Mouse (Mus musculus) heart, embryonic 14.5 days (tissue): ENCODE data around the gene 2610528J11Rik. TPM values are rescaled to one million over a fixed set of nuclear protein-coding genes. Genes with fewer than 3 reads are reported as not detected.

Experiments
- ATAC-seq: fragments of 200-750 bp; cut with Nextera tagmentation; 2 replicates; pipeline ENCODE4 v1.8.0; 2017; ENCODE audit warnings: low read depth, moderate TSS enrichment; ENCODE audit not compliant: insufficient number of reproducible peaks, insufficient read depth, low FRiP score
- H3K27ac ChIP-seq, 2 experiments: fragments of 200-500 bp in 1 of 2; fragments of 300-500 bp in 1 of 2; sonication (generic) in 1 of 2; replicated peaks in 1 of 2; 2 replicates each; pipeline ENCODE4 v1.5.1; 2012 to 2014; ENCODE audit warnings: low read depth in 2 of 2, low read length in 2 of 2, control low read depth in 1 of 2, mild to moderate bottlenecking in 1 of 2, mixed read lengths in 1 of 2; ENCODE audit not compliant: control insufficient read depth in 1 of 2, insufficient read depth in 1 of 2
- H3K27me3 ChIP-seq: fragments of 300-500 bp; sonication (generic); 2 replicates; pipeline ENCODE4 v1.6.1; 2014; ENCODE audit warnings: mild to moderate bottlenecking, low read length, control low read depth; ENCODE audit not compliant: control insufficient read depth, insufficient read depth
- H3K36me3 ChIP-seq: fragments of 300-500 bp; sonication (generic); 2 replicates; pipeline ENCODE4 v1.6.1; 2014; ENCODE audit warnings: mild to moderate bottlenecking, control low read depth, low read length, mixed read lengths; ENCODE audit not compliant: control insufficient read depth, insufficient read depth
- H3K4me1 ChIP-seq, 2 experiments: fragments of 200-500 bp in 1 of 2; fragments of 300-500 bp in 1 of 2; sonication (generic) in 1 of 2; 2 replicates each; pipeline ENCODE4 v1.6.1; 2012 to 2014; ENCODE audit warnings: low read length in 2 of 2, control low read depth in 1 of 2, mixed read lengths in 1 of 2; ENCODE audit not compliant: control insufficient read depth in 2 of 2, insufficient read depth in 2 of 2
- H3K4me2 ChIP-seq: fragments of 300-500 bp; sonication (generic); 2 replicates; pipeline ENCODE4 v1.6.1; 2014; ENCODE audit warnings: mild to moderate bottlenecking, low read length
- H3K4me3 ChIP-seq, 2 experiments: fragments of 200-500 bp in 1 of 2; fragments of 300-500 bp in 1 of 2; sonication (generic) in 1 of 2; 2 replicates each; pipeline ENCODE4 v1.5.1; 2012 to 2014; ENCODE audit warnings: low read length in 2 of 2, mild to moderate bottlenecking in 2 of 2, control low read depth in 1 of 2, low read depth in 1 of 2, moderate library complexity in 1 of 2; ENCODE audit not compliant: control insufficient read depth in 1 of 2, insufficient read depth in 1 of 2
- H3K9ac ChIP-seq: fragments of 300-500 bp; sonication (generic); 2 replicates; pipeline ENCODE4 v1.6.1; 2014; ENCODE audit warnings: mild to moderate bottlenecking, low read length
- H3K9me3 ChIP-seq: fragments of 300-500 bp; sonication (generic); 2 replicates; pipeline ENCODE4 v1.6.1; 2016; ENCODE audit warnings: low read length, control low read depth; ENCODE audit not compliant: control insufficient read depth
- WGBS: fragments of 180-500 bp; shearing (Covaris S2); extraction: QIAGEN DNeasy Blood & Tissue Kit; methylation state at CpG from one replicate; pipeline ENCODE4 v1.1.7; 2014; 5-methylcytosine and 5-hydroxymethylcytosine counted together
- polyA plus RNA-seq: library from polyadenylated mRNA; unstranded; fragments of >200 nt; fragmentation: Nextera tagmentation; extraction: Ambion mirVana; gene quantifications from 2 replicates; pipeline ENCODE4 v1.2.1, GENCODE M21; 2014

Gene 2610528J11Rik
- polyA plus RNA-seq, 1 experiment from 2014 or later, result not detected

DNA sequence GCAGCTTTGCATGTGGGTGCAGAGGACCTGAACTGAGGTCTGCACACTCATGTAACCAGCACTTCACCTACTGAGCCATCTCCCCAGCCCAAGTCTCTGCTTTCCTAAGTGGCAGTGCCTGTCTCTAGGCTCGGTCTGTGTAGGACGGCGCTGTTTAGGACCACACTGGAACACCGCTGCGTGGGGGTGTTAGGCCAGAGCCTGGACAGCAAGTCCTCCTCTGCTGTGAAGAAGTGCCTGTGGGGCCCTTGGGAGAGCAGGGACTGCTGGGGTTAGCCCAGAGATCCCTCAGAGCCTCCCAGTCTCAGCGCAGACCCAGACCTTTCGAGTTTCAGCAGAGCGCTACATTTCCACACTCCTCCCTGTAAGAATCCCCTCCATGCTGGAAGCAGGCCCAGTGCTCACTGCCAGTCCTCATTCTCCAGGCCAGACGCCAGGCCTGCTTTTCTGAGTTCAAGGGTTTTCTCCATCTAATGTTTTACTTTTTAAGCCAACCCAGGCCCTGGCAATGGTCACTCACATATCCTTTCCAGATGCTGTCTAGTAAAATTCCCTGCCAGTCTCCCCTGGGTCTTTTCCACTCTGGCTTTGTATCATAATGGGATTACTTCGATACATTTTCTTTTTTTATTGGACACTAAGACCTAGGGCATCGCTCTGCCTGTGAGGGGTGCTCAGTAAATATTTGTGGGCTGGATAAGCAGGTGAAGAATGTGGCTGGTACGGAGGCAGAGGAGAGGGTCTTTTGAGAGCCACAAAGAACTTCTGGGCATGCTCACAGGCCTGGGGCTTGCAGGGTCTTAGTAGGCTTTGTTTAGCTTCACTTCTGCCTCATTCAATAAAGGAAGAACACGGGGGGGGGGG, 37.5 kb downstream of the 2610528J11Rik start:
- Histone ChIP-seq H3K9me3 (no peaks in the 10 kb centered on the region; the same call in 1 of the 2 replicates), H3K9ac (no peak overlapping the region), H3K4me2 (no peak overlapping the region), H3K36me3 (no peaks in the 10 kb centered on the region), H3K27ac (no peak overlapping the region), H3K4me1 (no peaks in the 10 kb centered on the region), H3K27me3 (peaks cover 4% of the 10 kb centered on the region; the same call in 1 of the 2 replicates), H3K4me3 (no peak overlapping the region)
- peak; percentile 32; the same call in 1 of the 2 replicates for ATAC-seq
- WGBS, result 72% methylated on average over 13 of the region's 13 CpGs

DNA sequence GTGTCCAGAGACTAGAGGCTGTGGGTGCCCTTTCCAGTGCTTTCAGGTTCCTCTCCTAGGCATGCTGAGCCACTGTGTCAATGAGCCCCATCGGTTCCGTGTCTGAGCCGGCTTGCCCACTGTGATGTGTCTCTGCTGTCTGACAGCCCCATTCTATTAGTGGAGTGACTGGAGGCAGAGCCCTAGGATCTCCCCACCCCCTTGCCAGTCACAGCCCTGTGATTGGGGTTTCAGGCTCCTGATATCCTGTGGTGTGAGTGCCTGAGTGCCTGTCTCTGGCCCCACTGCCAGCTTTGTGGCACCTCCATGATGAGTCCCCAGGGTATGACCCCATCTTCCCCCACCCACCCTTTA, 38.1 kb downstream of the 2610528J11Rik start:
- Histone ChIP-seq H3K4me2 (no peak overlapping the region), H3K36me3 (no peaks in the 10 kb centered on the region), H3K27me3 (peaks cover 4% of the 10 kb centered on the region; the same call in 1 of the 2 replicates), H3K4me3 (no peak overlapping the region), H3K9me3 (no peaks in the 10 kb centered on the region; the same call in 1 of the 2 replicates), H3K4me1 (no peaks in the 10 kb centered on the region), H3K9ac (no peak overlapping the region), H3K27ac (no peak overlapping the region)
- no peak for ATAC-seq
- 69% methylated on average over 3 of the region's 3 CpGs for WGBS

DNA sequence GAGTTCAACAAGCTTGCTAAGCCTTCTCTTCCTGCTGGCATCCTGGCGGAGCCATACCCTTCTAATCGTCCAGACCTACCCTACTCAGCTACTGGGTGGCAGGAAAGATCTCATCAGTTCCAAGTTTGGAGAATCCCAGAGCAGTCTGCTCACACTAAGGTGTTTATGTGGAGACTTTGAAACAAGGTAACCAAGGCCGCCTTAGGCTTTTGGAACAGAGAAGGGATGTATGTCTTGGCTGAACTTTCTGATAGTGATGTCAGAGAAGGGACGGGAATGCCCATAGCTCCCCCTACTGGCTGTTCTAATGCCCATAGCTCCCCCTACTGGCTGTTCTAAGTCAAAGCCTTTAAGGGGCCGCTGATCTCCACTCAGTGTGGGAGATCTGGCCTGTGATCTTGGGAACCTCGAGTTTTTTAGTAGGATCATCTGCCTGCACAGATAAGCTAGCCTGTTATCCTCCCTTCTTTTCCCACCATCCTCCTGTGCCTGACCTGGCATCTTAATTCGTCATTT, 39.4 kb downstream of the 2610528J11Rik start:
- Histone ChIP-seq H3K27me3 (no peaks in the 10 kb centered on the region), H3K4me2 (no peak overlapping the region), H3K4me1 (no peaks in the 10 kb centered on the region), H3K4me3 (no peak overlapping the region), H3K27ac (no peak overlapping the region), H3K9ac (no peak overlapping the region), H3K9me3 (no peaks in the 10 kb centered on the region; the same call in 1 of the 2 replicates), H3K36me3 (no peaks in the 10 kb centered on the region)
- no peak for ATAC-seq
- 34% methylated on average over 7 of the region's 7 CpGs for WGBS

DNA sequence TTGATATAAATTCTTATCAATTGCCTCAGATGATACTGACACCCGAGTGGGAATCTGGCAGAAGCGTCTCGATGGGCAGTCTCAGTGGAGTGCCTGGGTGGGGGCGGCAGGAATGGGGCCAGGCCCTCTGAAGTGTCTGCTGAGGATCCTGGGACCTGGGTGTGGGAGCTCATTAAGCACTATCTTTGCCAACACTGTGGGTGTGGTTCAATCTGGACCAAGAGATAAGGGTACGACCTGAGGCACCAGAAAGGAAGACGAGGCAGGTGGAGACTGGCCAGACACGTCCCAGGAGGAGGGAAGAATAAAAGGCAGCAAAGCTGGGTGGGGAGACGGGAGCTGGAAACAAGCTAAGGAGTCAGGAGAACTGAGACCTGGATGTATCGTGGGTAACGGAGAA, 41.9 kb downstream of the 2610528J11Rik start:
- Histone ChIP-seq H3K36me3 (no peaks in the 10 kb centered on the region), H3K9me3 (no peaks in the 10 kb centered on the region), H3K27ac (no peak overlapping the region), H3K4me1 (no peaks in the 10 kb centered on the region), H3K4me2 (no peak overlapping the region), H3K4me3 (no peak overlapping the region), H3K9ac (no peak overlapping the region), H3K27me3 (peaks cover 5% of the 10 kb centered on the region; the same call in 1 of the 2 replicates)
- 0 out of 2 replicates have a peak, but pooled peaks have one; percentile 7 for ATAC-seq
- 31% methylated on average over 10 of the region's 10 CpGs for WGBS

DNA sequence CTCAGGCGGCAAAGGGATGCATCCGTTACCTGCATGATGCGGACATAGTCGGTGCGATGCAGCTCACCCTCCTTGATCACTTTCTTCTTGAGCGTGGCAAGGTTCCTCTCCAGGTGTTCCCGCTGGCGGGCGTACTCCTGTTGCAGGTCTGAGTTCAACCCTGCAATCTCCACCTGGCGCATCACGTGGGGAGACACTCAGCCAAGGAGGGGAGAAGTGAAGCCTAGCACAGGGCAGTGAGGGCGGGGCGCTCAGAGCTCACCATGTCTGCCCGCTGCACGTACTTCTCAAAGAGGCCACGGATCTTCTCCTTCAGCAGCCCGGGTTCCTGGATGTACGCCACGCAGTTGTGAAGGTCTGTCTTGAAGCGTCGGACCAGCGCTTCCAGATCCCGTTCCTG, 42.5 kb downstream of the 2610528J11Rik start:
- Histone ChIP-seq H3K4me3 (no peak overlapping the region), H3K27ac (no peak overlapping the region), H3K4me1 (no peaks in the 10 kb centered on the region), H3K27me3 (peaks cover 5% of the 10 kb centered on the region; the same call in 1 of the 2 replicates), H3K4me2 (no peak overlapping the region), H3K9me3 (no peaks in the 10 kb centered on the region), H3K36me3 (no peaks in the 10 kb centered on the region), H3K9ac (no peak overlapping the region)
- ATAC-seq, result peak; percentile 11; the same call in 1 of the 2 replicates
- WGBS, result 59% methylated on average over 23 of the region's 23 CpGs

DNA sequence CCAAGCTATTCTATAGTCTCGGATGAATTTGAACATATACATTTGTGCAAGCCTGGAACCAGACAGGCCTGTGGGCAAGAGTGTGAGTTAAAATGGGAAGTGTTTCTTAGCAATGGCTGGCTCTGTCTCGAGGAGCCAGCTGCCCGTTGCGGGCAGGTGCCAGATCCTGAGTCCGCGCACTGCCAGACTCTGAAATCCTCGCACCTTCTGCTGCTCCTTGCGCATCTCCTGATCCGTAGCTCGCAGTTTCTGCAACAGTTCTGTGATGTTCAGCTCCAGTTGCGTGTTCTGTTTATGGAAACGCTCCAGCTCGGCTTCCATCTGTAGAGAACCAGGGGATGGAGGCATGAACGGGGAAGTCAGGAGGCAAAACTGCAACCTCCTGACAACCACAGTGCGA, 44.6 kb downstream of the 2610528J11Rik start:
- no peak for ATAC-seq
- Histone ChIP-seq H3K4me2 (no peak overlapping the region), H3K9me3 (no peaks in the 10 kb centered on the region), H3K4me1 (no peaks in the 10 kb centered on the region), H3K27me3 (peaks cover 7% of the 10 kb centered on the region), H3K27ac (no peak overlapping the region), H3K36me3 (no peaks in the 10 kb centered on the region), H3K9ac (no peak overlapping the region), H3K4me3 (no peak overlapping the region)
- WGBS, result 79% methylated on average over 15 of the region's 15 CpGs

DNA sequence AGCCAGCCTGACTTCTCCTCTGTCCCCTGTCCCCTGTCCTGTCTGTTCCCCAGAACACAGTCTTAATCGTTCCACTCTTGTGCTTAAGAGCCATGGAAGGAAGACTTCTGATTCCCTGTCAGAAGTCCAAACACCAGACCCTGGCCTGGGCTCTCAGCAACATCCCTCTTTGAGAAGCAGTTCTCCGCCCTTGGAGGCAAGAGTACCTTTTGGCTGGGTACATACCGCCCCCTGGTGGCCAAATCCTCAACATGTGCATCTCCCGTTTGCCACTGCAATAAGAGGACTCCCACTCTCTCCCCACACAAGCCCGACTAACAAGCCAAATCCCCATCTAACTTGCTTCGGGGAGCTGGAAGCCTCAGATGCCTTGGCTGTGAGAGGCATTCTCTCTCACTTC, 49.3 kb downstream of the 2610528J11Rik start:
- H3K4me3 ChIP-seq, result no peak overlapping the region
- 8% methylated on average over 6 of the region's 6 CpGs for WGBS

More for the DNA sequence above, 49.3 kb downstream of the 2610528J11Rik start:
- H3K9me3 ChIP-seq, result no peaks in the 10 kb centered on the region
- H3K36me3 ChIP-seq, result no peaks in the 10 kb centered on the region
- H3K27me3 ChIP-seq, result peaks cover 14% of the 10 kb centered on the region
- no peak overlapping the region for H3K9ac ChIP-seq
- ATAC-seq, result no peak
- H3K4me2 ChIP-seq, result no peak overlapping the region
- H3K4me1 ChIP-seq, result no peaks in the 10 kb centered on the region
- no peak overlapping the region for H3K27ac ChIP-seq
